Mouse (Mus musculus) cortical plate, adult 2 months (tissue): ENCODE measurements at regions not wholly inside any gene's neighbourhood (a gene's known extent, or its start where the extent isn't known, plus 50 kb on each side); places are given as distances from the start of the nearest gene placed in this dataset.

Experiments
- CTCF ChIP-seq: fragments of 200-500 bp; IDR thresholded peaks from 2 replicates; pipeline ENCODE4 v1.5.1; 2011; ENCODE audit warnings: mild to moderate bottlenecking, control low read depth, low read length; ENCODE audit not compliant: insufficient read depth; ENCODE audit errors: extremely low read depth
- POLR2A ChIP-seq: fragments of 200-500 bp; IDR thresholded peaks from 2 replicates; pipeline ENCODE4 v1.6.1; 2011; ENCODE audit warnings: mild to moderate bottlenecking, low read length, control low read depth; ENCODE audit not compliant: insufficient read depth; ENCODE audit errors: extremely low read depth

DNA sequence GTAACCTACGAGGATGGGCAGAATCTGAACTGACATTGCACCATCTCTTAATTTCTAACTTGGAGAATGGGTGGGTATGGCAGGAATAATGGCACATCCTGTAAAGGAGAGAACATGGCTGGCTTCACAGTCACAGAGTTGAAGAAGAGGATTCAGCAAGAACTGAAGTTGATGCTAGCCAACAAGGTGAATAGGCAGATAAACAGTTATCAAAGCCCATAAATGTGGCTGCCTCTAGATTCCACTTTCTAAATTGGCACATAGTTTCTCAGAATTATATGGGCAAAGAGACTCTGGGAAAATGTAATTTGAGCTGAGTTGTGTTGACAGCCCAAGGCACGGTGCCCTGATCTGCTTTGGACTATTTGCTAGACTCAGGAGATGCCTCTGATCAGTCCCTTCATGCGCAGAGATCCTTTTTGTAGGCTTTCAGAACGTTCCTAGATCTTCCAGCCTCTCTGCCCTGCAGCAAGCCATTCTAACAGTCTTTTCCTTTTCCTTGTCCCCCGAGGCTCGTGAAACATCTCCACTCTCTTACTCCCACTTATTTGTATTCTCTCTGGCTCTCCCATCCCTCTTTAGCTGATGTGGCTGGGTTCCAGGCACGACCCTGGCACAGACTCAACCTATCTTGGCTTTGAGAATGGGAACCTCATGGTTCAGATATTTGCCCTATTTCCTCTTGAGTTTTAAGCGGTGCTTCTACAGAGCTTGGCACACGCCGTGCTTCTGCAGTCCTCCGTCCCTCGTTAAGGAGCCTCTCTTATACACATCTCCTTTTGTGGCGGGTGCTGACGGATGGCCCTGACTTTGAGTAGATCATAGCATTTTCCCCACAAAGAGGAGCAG, 217.8 kb upstream of the Tmtc4 start:
- TF ChIP-seq CTCF (no peak), POLR2A (no peak)
